Mouse (Mus musculus): Measurements from ENCODE around the gene Spred3.

DNA sequence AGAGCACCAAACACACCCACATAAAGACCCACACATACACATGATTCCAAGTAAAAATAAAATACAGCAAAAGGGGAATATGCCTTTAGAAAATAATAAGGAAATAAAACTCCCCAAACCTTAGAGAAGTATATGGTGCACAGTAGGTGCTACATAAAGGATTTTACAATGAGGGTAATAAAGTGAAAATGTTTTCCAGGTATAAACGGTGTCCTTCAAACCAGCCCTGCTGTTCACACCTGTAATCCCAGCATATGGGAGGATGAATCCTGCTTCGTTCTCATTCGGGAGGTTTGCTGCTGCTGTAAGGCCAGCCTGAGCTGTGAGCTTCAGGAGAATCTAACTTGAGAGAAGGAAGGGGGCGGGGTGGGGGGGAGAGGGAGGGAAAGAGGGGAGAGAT, 36.0 kb downstream of the Spred3 start:
- TF ChIP-seq CTCF (IDR thresholded peaks at IDR 0.05; ENCODE audit: low read depth) (no peak), EP300 (IDR thresholded peaks at IDR 0.05; ENCODE audit: low read depth) (no peak)
